Mouse (Mus musculus) adrenal gland, adult (tissue): Measurements from ENCODE around the gene Ptpn13.
A peak's percentile ranks its signal among the peaks of the same experiment; 100 is the strongest.

ENCODE experiments used
- DNase-seq, 2 experiments: peaks; one replicate each; pipeline ENCODE4 v3.0.0; 2022 to 2023; ENCODE audit warnings: low spot score in 1 of 2; ENCODE audit not compliant: inconsistent age in 2 of 2

Ptpn13 gene

GRCm38 (mm10) chr5:103593575-103593974 lies 168.6 kb downstream of the Ptpn13 start:
- DNase-seq: no peak

- DNase-seq: no peak
Observed at GRCm38 (mm10) chr5:103595394-103596226, 170.6 kb downstream of the Ptpn13 start.

DNA sequence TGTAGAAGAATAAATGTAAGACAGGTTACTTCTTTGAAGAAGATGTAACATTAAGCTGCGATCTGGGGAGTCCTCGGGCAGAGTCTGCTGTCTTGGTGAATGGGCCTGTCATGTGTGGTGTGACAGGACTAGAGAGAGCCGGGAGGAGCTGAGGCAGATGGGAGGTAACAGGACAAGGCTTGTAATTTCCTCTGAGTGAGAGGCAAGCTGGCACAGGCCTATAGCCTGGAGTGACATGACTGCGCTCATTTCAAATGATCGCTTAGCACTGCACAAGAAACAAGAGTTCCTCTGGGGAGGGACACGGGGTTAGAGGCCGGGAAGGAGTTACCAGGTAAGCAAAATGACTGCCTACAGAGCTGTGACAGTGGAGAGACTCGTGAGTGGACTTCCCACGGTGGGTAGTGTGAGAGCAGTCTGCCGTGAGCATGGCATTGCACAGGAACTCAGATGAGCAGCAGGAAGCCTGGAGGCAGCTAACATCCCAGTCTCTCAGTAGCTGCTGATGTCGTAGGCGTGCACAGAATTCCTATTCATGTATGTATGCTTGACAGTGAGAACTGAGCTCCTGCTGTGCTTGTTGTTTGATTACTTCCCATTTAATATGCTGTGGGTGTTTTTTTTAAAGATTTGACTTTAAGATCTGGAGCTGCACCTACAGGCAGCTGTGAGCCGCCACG lies 171.6 kb downstream of the Ptpn13 start:
- DNase-seq: no peak

GRCm38 (mm10) chr5:103597604-103598003 lies 172.6 kb downstream of the Ptpn13 start:
- DNase-seq: no peak

- DNase-seq: no peak
Observed at GRCm38 (mm10) chr5:103598264-103598663, 173.3 kb downstream of the Ptpn13 start.

- no peak for DNase-seq
Observed at GRCm38 (mm10) chr5:103598881-103599280, 173.9 kb downstream of the Ptpn13 start.

DNA sequence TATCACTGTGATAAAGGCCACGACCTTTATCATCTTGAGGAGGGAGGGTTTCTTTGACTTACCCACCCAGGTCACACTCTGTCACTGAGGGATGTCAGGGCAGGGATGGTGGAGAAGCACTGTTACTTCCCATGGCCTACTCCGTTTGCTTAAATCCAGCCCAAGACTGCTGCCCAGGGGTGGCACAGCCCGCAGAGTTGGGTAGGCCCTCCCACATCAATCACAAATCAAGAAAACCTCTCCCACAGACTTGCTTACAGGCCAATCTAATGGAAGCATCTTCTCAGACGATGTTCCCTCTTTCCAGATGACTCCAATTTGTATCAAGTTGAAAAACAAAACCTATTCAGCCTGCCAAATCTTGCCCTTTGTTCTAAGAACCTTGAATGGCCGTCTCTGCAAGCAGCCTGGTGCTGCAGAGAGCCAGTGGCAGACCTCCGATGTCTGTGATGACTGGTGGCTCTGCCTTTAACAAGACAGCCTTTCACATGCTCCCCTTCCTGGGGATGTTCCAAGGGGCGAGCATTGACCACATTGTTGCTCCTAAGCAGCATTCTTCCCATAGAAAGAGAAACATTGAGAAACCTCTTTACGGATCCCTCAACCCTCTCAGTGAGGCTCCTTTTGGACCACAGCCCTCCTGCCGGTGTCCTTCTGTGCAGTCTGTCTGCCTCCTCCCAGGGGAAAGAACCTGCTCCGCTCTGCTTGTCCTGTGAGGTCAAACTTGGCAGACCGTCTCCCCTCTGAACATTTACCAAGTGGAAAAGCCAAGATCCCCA lies 178.3 kb downstream of the Ptpn13 start:
- no peak for DNase-seq

DNA sequence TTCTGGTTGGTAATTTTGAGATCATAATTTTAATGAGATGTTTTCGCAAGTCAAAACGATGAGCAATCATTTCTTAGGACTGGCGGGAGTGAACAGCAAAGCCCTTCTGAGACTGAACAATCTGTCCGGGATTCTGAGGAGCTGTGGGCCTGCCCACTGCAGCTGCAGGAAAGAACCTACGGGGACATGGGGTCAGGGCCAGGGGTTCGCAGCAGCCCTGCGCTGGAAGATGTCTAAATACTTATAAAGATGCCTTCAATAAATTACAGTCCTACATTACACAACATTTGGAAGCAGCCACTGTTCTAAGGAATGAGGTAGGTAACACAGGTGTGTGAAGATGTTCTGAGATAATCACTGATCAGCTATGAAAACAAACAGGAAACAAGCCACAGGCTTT lies 180.7 kb downstream of the Ptpn13 start:
- no peak for DNase-seq

GRCm38 (mm10) chr5:103610148-103610547 lies 185.2 kb downstream of the Ptpn13 start:
- no peak for DNase-seq

GRCm38 (mm10) chr5:103610856-103611472 lies 186.0 kb downstream of the Ptpn13 start:
- DNase-seq: no peak

- no peak for DNase-seq
Observed at GRCm38 (mm10) chr5:103612316-103612715, 187.3 kb downstream of the Ptpn13 start.

DNA sequence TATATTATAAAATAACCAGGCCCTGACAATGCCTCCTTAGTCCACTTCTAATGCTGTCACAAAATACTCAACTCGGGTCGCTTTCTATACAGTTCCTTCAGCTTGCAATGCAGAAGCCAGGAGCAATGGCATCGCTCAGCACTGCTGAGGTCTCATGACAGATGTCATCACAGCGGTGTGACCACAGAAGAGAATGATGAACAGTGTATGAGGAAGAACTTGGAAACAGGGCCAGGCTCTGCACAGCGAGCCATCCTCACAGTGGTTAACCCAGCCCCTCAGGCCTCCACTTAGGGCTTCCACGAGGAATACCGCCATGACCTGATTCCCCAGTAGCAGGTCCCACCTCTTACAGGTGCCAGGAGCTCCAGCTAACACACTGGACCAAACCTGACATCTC lies 189.4 kb downstream of the Ptpn13 start:
- DNase-seq: no peak

- DNase-seq: no peak
Observed at GRCm38 (mm10) chr5:103617191-103617590, 192.2 kb downstream of the Ptpn13 start.

GRCm38 (mm10) chr5:103620301-103620973 lies 195.4 kb downstream of the Ptpn13 start:
- DNase-seq: peak in 1 of 2 experiments; percentile 49

DNA sequence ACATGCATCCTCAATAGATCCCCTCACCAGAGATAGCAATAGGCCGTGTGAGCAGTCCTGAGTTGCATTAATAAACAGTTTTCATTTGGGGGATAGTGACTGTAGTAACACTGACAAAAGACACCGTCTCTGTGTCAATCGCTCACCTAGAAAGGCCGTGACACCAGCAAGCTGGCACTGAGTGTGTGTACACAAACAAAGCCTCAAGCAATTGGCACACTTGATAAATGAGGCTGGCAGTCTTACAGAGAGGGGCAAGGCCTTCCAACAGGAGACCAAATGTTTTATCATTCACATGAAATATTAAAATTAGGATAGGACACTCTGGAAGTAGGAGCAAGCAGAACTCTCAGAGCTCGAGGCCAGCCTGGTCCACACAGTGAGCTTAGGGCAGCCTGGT lies 197.3 kb downstream of the Ptpn13 start:
- DNase-seq: no peak

- peak in 1 of 2 experiments; percentile 50 for DNase-seq
Observed at GRCm38 (mm10) chr5:103624831-103625230, 199.8 kb downstream of the Ptpn13 start.

GRCm38 (mm10) chr5:103628499-103628898 lies 203.5 kb downstream of the Ptpn13 start:
- DNase-seq: no peak

- peak; percentile 85 to 89 for DNase-seq
Observed at GRCm38 (mm10) chr5:103629111-103629764, 204.2 kb downstream of the Ptpn13 start, which contains the start of gene Slc10a6. TSS of gene Slc10a6 (minus strand) at chr5:103629403.

GRCm38 (mm10) chr5:103629854-103630580 lies 205.0 kb downstream of the Ptpn13 start:
- no peak for DNase-seq
